Mouse (Mus musculus): ENCODE results near the gene Fan1. TPM values are rescaled to one million over a fixed set of nuclear protein-coding genes. Genes with fewer than 3 reads are reported as not detected.

The Fan1 gene
- polyA plus RNA-seq, 1 experiment, result 1.2 TPM

DNA sequence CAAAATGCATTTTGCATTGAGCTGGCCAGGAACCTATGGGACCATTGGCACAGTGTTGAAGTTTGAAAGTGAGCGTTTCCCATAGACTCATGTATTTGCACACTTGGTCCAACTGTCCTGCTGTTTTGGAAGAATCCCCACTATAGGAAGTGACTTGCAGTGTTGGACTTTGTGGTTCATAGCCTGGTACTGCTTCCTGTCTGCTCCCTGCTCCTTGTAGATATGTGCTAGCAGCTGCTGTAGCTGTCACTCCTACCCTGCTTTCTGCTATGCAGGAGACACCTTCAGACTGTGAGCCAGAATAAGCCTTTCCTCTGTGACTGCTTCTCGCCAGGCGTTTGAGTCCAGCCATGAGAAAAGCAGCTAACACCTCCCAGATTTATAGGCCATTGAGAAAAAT is 42.6 kb downstream of the Fan1 start:
- TF ChIP-seq CTCF (IDR thresholded peaks at IDR 0.05; ENCODE audit: extremely low read depth, insufficient read length, insufficient replicate concordance, low read depth, low read length), result no peak
- TF ChIP-seq POLR2A (IDR thresholded peaks at IDR 0.05; ENCODE audit: low read depth, low read length), result no peak
- no peaks in the 10 kb centered on the region for H3K4me1 ChIP-seq (ENCODE audit: control insufficient read depth, insufficient read depth, insufficient read length, low read length)
- no peaks in the 10 kb centered on the region for H3K27me3 ChIP-seq (ENCODE audit: control insufficient read depth, insufficient read depth, low read length)
- no peak overlapping the region for H3K27ac ChIP-seq (ENCODE audit: insufficient read depth, low read depth, low read length)
- H3K4me3 ChIP-seq (ENCODE audit: low read depth, low read length), result no peak overlapping the region
- H3K36me3 ChIP-seq (ENCODE audit: control insufficient read depth, insufficient read depth, low read length), result peaks cover 27% of the 10 kb centered on the region
- WGBS, result 91% methylated on average over 3 of the region's 3 CpGs

DNA sequence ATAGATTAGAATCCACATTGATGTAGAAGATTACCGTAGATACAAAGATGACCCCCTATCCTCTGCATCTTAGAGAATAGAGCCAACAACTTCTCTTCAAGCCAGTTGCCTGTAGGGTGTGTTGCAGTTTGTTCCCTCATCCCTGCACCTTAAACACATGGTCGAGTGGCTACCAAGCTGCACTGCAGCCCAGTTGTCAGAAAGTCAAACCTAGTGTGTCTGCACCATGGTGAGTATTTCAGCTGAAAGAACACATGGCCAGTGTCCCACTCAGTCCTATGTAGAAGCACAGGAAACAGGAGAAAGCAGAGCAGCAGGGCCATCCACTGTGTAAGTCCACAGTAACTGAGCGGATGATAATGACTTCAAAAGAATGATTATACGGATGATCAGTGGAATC is 46.4 kb downstream of the Fan1 start:
- H3K4me3 ChIP-seq (ENCODE audit: low read depth, low read length), result no peak overlapping the region
- peaks cover 13% of the 10 kb centered on the region for H3K36me3 ChIP-seq (ENCODE audit: control insufficient read depth, insufficient read depth, low read length)
- no peaks in the 10 kb centered on the region for H3K27me3 ChIP-seq (ENCODE audit: control insufficient read depth, insufficient read depth, low read length)
- 91% methylated on average over 4 of the region's 4 CpGs for WGBS
- no peak overlapping the region for H3K27ac ChIP-seq (ENCODE audit: insufficient read depth, low read depth, low read length)
- TF ChIP-seq POLR2A (IDR thresholded peaks at IDR 0.05; ENCODE audit: low read depth, low read length), result no peak
- no peak for TF ChIP-seq CTCF (IDR thresholded peaks at IDR 0.05; ENCODE audit: extremely low read depth, insufficient read length, insufficient replicate concordance, low read depth, low read length)
- no peaks in the 10 kb centered on the region for H3K4me1 ChIP-seq (ENCODE audit: control insufficient read depth, insufficient read depth, insufficient read length, low read length)

DNA sequence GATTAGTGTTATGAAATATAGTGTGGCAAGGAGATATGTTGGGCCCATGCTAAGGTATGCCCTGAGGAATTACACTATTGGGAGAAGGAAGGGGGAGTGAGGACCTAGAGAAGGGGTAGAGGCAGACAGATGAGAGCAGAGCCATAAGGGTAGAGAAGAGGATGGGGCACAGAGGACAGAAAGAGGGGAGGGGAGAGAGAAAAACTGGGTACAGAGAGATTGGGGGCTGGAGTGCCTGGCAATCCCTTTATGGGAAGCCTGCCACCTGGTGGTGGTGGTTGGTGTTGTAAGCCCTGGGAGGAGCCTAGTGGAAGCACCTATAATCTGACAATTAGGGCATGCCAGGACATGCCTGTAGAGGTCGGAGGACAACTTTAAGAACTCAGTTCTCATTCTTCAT is 47.0 kb downstream of the Fan1 start:
- H3K4me3 ChIP-seq (ENCODE audit: low read depth, low read length), result no peak overlapping the region
- H3K27me3 ChIP-seq (ENCODE audit: control insufficient read depth, insufficient read depth, low read length), result no peaks in the 10 kb centered on the region
- 14% methylated on average over 1 of the region's 1 CpGs for WGBS
- TF ChIP-seq CTCF (IDR thresholded peaks at IDR 0.05; ENCODE audit: extremely low read depth, insufficient read length, insufficient replicate concordance, low read depth, low read length) (peak; percentile 77; the same call in 1 of the 2 replicates), POLR2A (IDR thresholded peaks at IDR 0.05; ENCODE audit: low read depth, low read length) (no peak)
- peaks cover 17% of the 10 kb centered on the region for H3K36me3 ChIP-seq (ENCODE audit: control insufficient read depth, insufficient read depth, low read length)
- H3K27ac ChIP-seq (ENCODE audit: insufficient read depth, low read depth, low read length), result no peak overlapping the region
- H3K4me1 ChIP-seq (ENCODE audit: control insufficient read depth, insufficient read depth, insufficient read length, low read length), result no peaks in the 10 kb centered on the region

DNA sequence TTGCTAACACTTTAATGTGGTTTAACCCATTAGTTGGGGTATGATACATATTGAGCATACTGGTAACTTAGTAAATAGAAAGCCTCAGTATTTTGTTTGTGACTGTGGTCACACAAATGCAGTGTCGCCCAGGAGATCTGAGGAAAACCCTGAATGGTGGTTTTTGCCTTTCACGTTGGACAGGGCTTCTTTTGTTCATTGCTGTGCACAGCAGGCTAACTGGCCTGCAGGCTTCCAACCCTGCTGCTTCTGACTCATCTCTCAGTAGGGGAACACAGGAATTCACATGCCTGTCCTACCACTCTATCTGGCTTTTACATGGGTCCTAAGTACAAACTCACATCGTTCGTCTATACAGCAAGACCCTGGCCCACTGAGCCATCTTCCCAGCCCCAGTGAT is 52.2 kb downstream of the Fan1 start:
- H3K4me3 ChIP-seq (ENCODE audit: low read depth, low read length), result no peak overlapping the region
- H3K36me3 ChIP-seq (ENCODE audit: control insufficient read depth, insufficient read depth, low read length), result peaks cover 36% of the 10 kb centered on the region
- WGBS, result 90% methylated on average over 4 of the region's 4 CpGs

DNA sequence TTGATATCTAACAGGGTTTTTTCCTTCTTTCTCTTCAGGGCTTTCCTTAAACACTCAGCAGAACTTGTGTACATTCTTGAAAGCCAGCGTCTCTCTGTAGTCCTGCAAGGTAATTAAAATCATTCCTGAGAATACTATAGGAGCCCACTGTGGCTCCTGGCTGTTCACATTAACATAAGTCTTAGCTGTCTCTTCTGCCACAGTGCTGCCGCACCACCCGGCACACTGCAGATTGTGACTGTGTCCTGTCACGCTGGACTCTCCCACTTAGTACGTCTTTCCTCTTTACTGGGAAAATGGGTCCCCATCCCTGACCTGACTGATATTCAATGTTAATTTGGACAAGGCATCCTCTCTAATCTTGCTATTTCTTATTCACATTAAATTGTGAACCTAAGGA is 52.8 kb downstream of the Fan1 start:
- TF ChIP-seq CTCF (IDR thresholded peaks at IDR 0.05; ENCODE audit: extremely low read depth, insufficient read length, insufficient replicate concordance, low read depth, low read length) (no peak), POLR2A (IDR thresholded peaks at IDR 0.05; ENCODE audit: low read depth, low read length) (no peak)
- 96% methylated on average over 5 of the region's 5 CpGs for WGBS
- H3K27me3 ChIP-seq (ENCODE audit: control insufficient read depth, insufficient read depth, low read length), result no peaks in the 10 kb centered on the region
- H3K36me3 ChIP-seq (ENCODE audit: control insufficient read depth, insufficient read depth, low read length), result peaks cover 40% of the 10 kb centered on the region
- H3K27ac ChIP-seq (ENCODE audit: insufficient read depth, low read depth, low read length), result no peak overlapping the region
- no peaks in the 10 kb centered on the region for H3K4me1 ChIP-seq (ENCODE audit: control insufficient read depth, insufficient read depth, insufficient read length, low read length)
- no peak overlapping the region for H3K4me3 ChIP-seq (ENCODE audit: low read depth, low read length)

More for the DNA sequence above, 52.2 kb downstream of the Fan1 start:
- Histone ChIP-seq H3K27me3 (ENCODE audit: control insufficient read depth, insufficient read depth, low read length) (no peaks in the 10 kb centered on the region), H3K27ac (ENCODE audit: insufficient read depth, low read depth, low read length) (no peak overlapping the region), H3K4me1 (ENCODE audit: control insufficient read depth, insufficient read depth, insufficient read length, low read length) (no peaks in the 10 kb centered on the region)
- no peak for TF ChIP-seq POLR2A (IDR thresholded peaks at IDR 0.05; ENCODE audit: low read depth, low read length)
- no peak for TF ChIP-seq CTCF (IDR thresholded peaks at IDR 0.05; ENCODE audit: extremely low read depth, insufficient read length, insufficient replicate concordance, low read depth, low read length)

DNA sequence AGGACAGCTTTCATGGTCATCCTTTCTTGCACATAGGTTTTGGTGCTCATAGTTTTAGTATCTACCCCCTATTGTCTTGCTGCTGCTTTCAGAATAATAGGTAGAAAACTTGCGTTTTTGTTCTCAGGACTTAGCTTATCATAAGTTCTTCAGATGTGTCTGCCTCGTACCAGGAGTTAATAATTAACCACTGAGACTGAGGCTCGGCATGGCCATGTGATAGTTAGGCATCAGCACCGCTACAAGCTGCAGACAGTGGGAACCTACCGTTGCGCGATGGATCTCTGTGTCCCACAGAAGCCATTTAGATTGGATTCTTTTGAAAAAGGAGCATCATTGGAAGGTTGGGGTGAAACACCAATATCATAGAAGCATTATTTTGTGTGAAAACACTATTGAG is 61.1 kb downstream of the Fan1 start:
- 33% methylated on average over 7 of the region's 7 CpGs for WGBS
- H3K36me3 ChIP-seq (ENCODE audit: control insufficient read depth, insufficient read depth, low read length), result peaks cover 28% of the 10 kb centered on the region

DNA sequence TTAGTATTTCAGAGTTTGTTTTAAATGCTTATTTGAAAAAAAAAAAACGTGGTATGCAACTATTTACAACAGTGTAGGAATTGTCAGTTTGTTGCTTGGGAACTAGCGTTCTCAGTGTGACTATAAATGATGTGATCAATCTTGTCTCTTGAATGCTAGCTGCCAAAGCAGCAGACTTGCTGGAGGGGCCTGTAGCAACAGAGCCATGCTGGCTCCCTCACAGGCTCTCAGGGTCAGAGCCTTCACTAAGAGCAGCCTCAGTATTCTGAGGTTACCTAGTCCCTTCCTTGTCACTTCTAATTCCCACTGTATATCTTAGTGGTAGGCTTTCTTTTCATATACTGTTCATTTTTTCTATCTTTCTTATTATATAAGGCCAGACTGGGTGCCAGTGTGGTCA is 63.1 kb downstream of the Fan1 start:
- H3K27ac ChIP-seq (ENCODE audit: insufficient read depth, low read depth, low read length), result no peak overlapping the region
- 73% methylated on average over 2 of the region's 2 CpGs for WGBS
- no peaks in the 10 kb centered on the region for H3K4me1 ChIP-seq (ENCODE audit: control insufficient read depth, insufficient read depth, insufficient read length, low read length)
- no peak overlapping the region for H3K4me3 ChIP-seq (ENCODE audit: low read depth, low read length)
- H3K36me3 ChIP-seq (ENCODE audit: control insufficient read depth, insufficient read depth, low read length), result peaks cover 22% of the 10 kb centered on the region
- no peaks in the 10 kb centered on the region for H3K27me3 ChIP-seq (ENCODE audit: control insufficient read depth, insufficient read depth, low read length)
- TF ChIP-seq POLR2A (IDR thresholded peaks at IDR 0.05; ENCODE audit: low read depth, low read length), result no peak
- TF ChIP-seq CTCF (IDR thresholded peaks at IDR 0.05; ENCODE audit: extremely low read depth, insufficient read length, insufficient replicate concordance, low read depth, low read length), result no peak

More for the DNA sequence above, 61.1 kb downstream of the Fan1 start:
- H3K27ac ChIP-seq (ENCODE audit: insufficient read depth, low read depth, low read length), result no peak overlapping the region
- H3K4me1 ChIP-seq (ENCODE audit: control insufficient read depth, insufficient read depth, insufficient read length, low read length), result no peaks in the 10 kb centered on the region
- H3K27me3 ChIP-seq (ENCODE audit: control insufficient read depth, insufficient read depth, low read length), result no peaks in the 10 kb centered on the region
- TF ChIP-seq POLR2A (IDR thresholded peaks at IDR 0.05; ENCODE audit: low read depth, low read length) (no peak), CTCF (IDR thresholded peaks at IDR 0.05; ENCODE audit: extremely low read depth, insufficient read length, insufficient replicate concordance, low read depth, low read length) (no peak)
- no peak overlapping the region for H3K4me3 ChIP-seq (ENCODE audit: low read depth, low read length)

DNA sequence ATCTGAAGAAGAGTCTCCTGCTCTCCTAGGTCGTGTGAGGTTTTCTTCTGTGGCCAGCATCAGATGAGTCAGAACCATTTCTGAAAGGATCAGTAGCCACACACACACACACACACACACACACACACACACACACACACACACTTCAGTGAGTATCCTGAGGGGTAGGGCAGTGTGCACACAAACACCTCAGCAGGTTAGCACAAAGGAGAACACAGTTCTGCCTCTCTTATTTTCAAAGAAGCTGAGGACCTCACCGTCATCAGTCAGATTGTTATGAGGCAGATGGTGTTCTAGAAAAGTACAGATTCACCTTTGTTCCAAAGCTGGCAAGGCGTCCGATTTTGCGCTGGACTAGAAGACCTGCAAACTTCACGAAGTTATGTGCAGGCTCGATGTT is 63.7 kb downstream of the Fan1 start:
- Histone ChIP-seq H3K4me1 (ENCODE audit: control insufficient read depth, insufficient read depth, insufficient read length, low read length) (no peaks in the 10 kb centered on the region), H3K4me3 (ENCODE audit: low read depth, low read length) (no peak overlapping the region), H3K36me3 (ENCODE audit: control insufficient read depth, insufficient read depth, low read length) (peaks cover 22% of the 10 kb centered on the region), H3K27me3 (ENCODE audit: control insufficient read depth, insufficient read depth, low read length) (no peaks in the 10 kb centered on the region), H3K27ac (ENCODE audit: insufficient read depth, low read depth, low read length) (no peak overlapping the region)
- TF ChIP-seq CTCF (IDR thresholded peaks at IDR 0.05; ENCODE audit: extremely low read depth, insufficient read length, insufficient replicate concordance, low read depth, low read length), result no peak
- no peak for TF ChIP-seq POLR2A (IDR thresholded peaks at IDR 0.05; ENCODE audit: low read depth, low read length)
- 85% methylated on average over 7 of the region's 7 CpGs for WGBS

Other genes with a start within 250 kb of the Fan1 start
- gene Trpm1, start 220.3 kb downstream of the Fan1 start, polyA plus RNA-seq (2012; rRNA removed), result 0.05 TPM in 1 of 2 replicates, not detected in the other
- 1.5 and 2.0 TPM in 2 replicates for gene Mtmr10, start 86.4 kb downstream of the Fan1 start, polyA plus RNA-seq (2012; rRNA removed)
- gene Mphosph10, start 18.2 kb upstream of the Fan1 start, polyA plus RNA-seq (2012; rRNA removed), result 0.09 TPM in 1 of 2 replicates, not detected in the other
- 9.5 and 10.6 TPM in 2 replicates for gene Mcee, start 18.5 kb upstream of the Fan1 start, polyA plus RNA-seq (2012; rRNA removed)
- gene Apba2, start 127.6 kb upstream of the Fan1 start, polyA plus RNA-seq (2012; rRNA removed), result 0.99 and 3.0 TPM in 2 replicates